Mouse (Mus musculus) heart, postnatal 0 days (tissue): Measurements from ENCODE around the gene Sapcd1.

Experiments used
- CTCF ChIP-seq: IDR thresholded peaks from 2 replicates; pipeline ENCODE4 v1.5.1; 2016; ENCODE audit warnings: antibody characterized with exemption, control low read depth, low read depth
- EP300 ChIP-seq: IDR thresholded peaks from 2 replicates; pipeline ENCODE4 v1.6.1; 2016; ENCODE audit warnings: antibody characterized with exemption, low read depth

DNA sequence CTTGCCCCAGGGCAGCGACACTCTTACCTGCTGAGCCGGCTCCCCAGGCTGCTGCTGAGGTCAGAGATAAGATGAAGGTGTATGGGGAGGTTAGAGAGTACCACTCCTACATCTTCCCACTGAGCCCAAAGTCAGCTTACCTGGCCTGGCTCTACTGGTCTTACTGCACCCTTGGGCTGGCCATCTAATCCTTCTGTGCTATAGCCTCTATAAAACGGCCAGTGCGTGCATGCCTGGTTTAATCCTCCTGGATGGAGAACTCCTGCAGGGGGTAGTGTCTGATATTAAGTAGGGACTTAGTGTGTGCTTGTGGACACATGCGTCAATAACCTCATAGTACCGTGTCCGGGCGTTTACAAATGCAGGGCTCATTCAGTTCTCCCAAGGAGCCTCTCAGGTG lies 7.3 kb downstream of the Sapcd1 start:
- TF ChIP-seq CTCF (no peak), EP300 (no peak)
